Mouse (Mus musculus) brain, adult 2 months (tissue): ENCODE data around the gene Mpc1.
"Not testable (repeated sequence)": the region's sequence is repeated elsewhere in the genome, so short reads cannot be mapped to it uniquely, and the experiment has no call there.

ENCODE experiments used
- DNase-seq: peaks from one replicate; pipeline ENCODE4 v3.0.0; 2011; ENCODE audit warnings: low read depth, low spot score

Gene Mpc1

GRCm38 (mm10) chr17:8328511-8329174 lies 45.9 kb downstream of the Mpc1 start:
- no peak for DNase-seq

- no peak for DNase-seq
These were observed 47.9 kb downstream of the Mpc1 start for GRCm38 (mm10) chr17:8330602-8331001.

GRCm38 (mm10) chr17:8337159-8337558 lies 54.5 kb downstream of the Mpc1 start, which contains the start of gene Prr18:
Prr18 (plus strand) TSS chr17:8337459.
- not testable (repeated sequence) for DNase-seq

GRCm38 (mm10) chr17:8339666-8340374 lies 57.1 kb downstream of the Mpc1 start:
- peak; percentile 66 for DNase-seq

GRCm38 (mm10) chr17:8340407-8341359 lies 58.0 kb downstream of the Mpc1 start:
- DNase-seq, result peak; percentile 64

GRCm38 (mm10) chr17:8341360-8341963 lies 58.8 kb downstream of the Mpc1 start:
- peak; percentile 12 for DNase-seq

GRCm38 (mm10) chr17:8342706-8343105 lies 60.0 kb downstream of the Mpc1 start:
- DNase-seq, result peak; percentile 6

GRCm38 (mm10) chr17:8343416-8343815 lies 60.7 kb downstream of the Mpc1 start:
- peak; percentile 69 for DNase-seq
